Mouse (Mus musculus): ENCODE data around the gene Elmod3.

The Elmod3 gene

DNA sequence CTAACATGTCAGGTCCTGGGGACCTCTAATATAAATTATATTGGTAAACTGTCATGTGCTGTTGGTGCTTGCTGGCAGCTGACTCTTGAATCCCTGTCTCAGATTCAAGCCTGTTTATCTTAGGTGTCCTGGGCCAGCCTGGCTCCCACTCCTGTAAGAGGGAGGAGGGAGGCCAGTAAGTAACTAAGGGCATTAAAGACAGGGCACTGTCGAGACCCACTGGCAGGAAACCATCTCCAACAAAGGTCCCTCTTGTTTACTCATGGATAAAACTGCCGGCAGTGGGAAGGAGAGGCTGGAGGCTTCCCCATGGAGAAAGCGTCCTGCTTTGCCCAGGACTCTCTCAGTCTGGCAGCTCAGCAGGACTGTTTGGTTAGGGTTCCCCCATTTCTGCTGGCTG, 26.4 kb downstream of the Elmod3 start:
- in situ Hi-C loops (cut with MboI; ENCODE audit: low sequenced_read_pairs) = loop anchor here (5.0 kb wide), 1 partner anchor 145 kb away; no protein-coding TSS in a partner anchor

DNA sequence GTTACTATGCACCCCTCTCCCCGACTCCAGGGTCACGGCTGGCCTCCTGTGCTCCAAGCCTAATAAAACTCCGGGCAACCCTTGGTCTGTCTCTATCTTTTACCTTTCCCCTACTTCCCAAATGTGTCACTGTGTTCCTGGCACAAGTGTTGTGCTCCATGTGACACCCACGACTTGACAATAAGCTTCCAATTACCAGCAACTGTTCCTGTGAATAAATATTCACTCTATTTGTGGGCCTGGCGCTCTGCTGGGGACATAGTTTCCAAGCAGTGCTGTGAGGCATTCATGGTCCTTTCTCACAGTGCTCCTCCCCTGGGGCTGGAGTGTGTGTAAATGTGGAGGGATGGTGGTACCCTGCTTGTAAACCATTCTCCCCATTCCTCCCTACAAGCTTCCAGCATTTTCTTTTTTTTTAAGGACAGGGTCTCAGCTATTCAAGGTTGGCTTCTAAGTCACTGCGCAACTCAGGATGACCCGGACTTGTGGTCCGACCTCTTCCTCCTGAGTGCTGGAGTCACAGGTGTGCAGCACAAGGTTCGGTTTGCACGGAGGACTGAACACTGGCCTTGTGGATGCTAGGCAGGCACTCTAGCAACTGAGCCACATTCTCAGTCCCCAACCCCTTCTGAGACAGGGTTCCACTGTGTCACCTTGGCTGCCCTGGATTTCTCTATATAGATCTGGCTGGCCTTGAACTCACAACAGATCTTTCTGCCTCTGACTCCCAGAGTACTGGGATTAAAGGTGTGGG, 27.4 kb downstream of the Elmod3 start:
- in situ Hi-C loops (cut with MboI; ENCODE audit: low sequenced_read_pairs) = loop anchor here (5.0 kb wide), 1 partner anchor 144 kb away; no protein-coding TSS in a partner anchor

DNA sequence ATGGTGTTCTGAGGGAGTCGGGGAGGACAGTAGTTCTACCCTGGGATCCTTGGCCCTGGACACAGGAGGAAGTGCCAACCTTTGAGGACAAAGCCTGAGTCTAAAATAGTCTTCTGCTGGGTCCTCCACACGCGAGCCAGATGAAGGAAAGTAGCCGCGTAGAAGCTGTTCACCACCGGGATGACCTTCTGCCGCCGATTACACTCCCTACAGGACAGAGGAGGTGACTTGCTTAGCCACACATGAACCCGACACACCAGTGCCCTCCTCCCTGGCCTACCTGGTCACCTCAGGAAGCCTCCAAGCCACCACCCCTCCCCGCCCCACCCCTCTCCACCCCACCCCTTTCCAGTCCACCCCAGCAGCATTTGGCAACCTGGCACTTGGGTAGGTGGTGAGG, 29.5 kb downstream of the Elmod3 start:
- in situ Hi-C loops (cut with MboI; ENCODE audit: low sequenced_read_pairs) = no loop called here

DNA sequence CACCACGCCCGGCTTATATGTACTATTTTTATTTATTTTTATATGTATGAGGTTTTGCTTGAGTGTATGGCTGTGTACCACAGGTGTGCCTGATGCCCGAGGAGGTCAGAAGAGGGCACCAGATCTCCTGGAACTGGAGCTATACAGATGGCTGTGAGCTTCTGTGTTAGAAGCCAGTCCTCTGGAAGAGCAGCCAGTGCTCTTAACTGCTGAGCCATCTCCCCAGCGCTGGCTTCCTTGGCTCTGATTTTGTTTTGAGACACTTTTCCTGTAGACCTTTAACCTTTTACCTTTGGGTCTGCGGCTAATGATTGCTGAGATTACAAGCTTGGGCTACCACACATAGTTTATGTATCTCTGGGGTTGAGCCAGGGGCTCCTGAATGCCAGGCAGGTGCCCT, 30.7 kb downstream of the Elmod3 start:
- in situ Hi-C loops (cut with MboI; ENCODE audit: low sequenced_read_pairs) = no loop called here

DNA sequence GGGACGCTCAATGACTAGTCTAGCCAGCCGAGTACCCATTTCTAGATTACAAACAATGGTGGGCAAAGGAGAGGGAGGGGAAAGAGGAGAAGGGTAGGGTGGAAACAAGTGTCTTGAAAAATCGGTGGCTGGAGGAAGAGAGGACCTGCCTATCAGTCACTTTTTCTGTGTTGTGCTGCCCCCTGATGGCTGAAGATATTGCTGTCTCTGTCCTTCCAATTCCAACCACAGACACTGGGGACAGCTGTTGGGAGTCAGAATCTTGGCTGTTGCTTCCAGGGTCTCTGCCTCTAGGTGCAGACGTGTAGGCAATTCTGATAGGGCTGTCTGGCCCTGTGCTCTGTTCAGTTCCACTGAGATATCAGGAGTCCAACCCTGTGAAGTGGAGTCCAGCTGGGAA, 32.2 kb downstream of the Elmod3 start:
- in situ Hi-C loops (cut with MboI; ENCODE audit: low sequenced_read_pairs) = no loop called here

DNA sequence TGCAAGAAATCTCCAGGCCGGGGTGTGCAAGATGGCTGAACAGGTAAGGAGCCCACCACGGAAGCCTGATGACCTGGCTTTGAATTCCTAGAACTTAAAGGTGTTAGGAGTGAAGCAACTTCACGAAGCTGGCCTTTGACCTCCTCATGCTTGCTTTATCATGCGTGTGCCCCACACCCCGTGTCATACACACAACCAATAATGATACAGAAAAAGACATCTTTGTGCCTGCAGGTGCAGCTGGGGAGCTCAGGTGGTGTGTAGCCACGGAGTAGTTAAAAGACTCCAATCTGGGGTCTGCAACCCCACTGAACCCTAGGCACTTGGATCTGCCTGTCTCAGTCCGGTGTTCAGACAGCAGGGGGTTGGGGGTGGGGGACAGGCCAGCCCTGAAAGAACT, 32.7 kb downstream of the Elmod3 start:
- in situ Hi-C loops (cut with MboI; ENCODE audit: low sequenced_read_pairs) = no loop called here

DNA sequence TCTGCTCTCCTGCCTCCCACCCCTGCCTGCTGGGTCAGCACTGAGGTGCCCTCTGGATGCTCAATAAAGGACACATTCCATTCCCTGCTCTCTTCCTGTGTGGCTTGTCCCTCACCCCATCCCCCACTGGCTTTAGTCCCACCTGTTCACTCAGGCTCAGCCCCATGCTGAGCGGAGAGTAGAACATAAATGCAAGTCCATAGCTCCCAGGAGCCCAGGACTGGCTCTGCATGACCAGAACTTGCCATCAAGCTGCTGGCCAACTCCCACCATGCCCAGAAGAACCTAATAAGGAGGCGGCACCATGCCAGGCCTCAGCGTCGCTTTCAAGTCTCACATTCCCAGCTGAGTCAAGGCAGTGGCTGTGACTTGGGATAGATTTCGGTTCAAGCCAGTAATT, 35.3 kb downstream of the Elmod3 start:
- in situ Hi-C loops (cut with MboI; ENCODE audit: low sequenced_read_pairs) = no loop called here

DNA sequence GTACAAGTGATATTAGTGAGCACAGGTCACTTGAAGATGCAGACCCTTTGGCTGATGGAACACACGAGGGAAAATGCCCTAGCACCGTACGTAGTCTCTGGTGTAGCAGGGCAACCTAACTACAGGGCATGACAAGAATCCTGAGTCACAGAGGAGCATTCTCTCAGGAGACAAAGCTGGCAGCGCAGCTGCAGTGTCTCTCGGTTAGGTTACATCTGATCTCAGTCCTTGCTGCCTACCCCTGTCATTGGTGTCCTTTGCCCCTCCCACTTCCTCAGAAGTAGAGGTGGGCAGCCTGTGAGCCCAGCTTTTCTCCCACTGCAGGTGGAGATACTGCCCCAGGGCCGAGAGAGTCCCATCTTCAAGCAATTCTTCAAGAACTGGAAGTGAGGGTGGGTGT, 35.7 kb downstream of the Elmod3 start:
- in situ Hi-C loops (cut with MboI; ENCODE audit: low sequenced_read_pairs) = no loop called here

DNA sequence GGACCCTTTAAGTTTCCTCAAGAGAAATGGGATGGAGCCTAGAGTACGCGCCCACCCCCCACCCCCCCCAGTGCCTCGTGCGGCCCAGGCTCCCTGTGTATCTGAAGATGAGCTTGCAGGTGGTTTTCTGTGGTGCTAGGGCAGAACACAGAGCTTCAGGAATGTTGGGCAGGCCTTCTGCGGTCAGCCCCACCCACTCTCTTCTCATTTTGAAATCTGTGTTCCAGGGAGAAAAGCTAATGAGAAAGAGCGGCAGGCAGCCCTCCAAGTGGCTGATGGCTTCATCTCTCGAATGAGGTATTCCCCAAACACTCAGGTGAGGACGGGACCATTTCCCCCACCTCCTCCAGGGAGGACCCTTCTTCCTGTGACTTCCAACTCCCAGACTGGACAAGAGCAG, 37.4 kb downstream of the Elmod3 start:
- in situ Hi-C loops (cut with MboI; ENCODE audit: low sequenced_read_pairs) = no loop called here

DNA sequence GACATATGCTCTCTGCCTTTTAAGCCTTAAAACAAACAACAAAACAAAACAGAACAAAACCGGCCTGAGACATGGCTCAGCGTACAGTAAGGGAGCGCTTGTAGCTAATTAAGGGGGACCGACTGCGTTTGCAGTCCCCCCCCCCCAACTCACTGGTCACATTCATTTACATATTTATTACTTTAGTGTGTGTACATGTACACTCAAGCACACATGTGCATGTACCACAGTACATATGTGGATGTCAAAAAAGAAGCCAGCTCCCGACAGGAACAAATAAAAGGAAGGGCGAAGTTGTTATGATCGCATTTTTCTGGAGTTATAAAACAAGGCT, 45.2 kb downstream of the Elmod3 start:
- in situ Hi-C loops (cut with MboI; ENCODE audit: low sequenced_read_pairs) = no loop called here

DNA sequence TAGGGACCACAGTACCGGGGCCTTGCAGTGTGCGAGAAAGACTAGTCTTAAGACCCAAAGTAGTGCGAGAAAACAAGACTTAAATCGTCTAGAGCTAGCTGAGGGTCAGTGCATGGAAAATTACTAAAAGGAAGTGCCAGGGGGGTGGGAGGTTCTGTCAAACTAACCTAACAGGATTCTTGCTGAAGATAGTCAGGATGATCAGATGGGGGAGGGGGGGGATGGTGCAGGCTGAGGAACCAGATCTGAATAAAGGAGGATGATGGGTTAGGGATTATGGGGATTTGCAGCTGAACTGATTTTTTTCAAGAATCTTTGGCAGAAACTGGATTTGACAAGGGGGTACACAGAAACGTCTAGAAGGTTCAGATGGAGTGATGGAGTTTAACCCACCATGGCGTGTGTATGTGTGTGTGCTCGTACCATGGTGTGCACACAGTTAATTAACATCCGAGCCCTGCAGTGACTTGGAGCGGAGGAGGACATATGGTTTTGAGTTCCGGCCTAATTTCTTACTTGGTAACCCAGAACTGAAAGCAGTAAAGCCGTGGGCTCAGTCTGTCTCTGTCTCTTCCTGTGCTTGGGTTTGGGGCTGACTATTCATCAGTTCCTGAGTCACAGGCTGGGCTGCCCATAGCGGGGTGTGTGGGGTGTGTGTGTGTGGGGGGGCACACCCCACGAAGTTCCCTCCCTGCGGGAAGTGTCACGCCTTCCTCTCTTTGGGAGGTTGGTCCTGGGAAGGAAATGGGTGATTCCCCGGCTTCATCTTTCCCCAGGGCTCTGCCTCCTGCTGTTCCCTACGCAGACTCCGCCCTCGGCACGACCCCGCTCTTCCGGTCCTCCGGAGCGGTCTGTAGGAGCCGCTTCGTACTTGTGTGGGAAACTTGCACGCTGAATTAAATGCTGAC, 45.8 kb downstream of the Elmod3 start:
- in situ Hi-C loops (cut with MboI; ENCODE audit: low sequenced_read_pairs) = no loop called here

DNA sequence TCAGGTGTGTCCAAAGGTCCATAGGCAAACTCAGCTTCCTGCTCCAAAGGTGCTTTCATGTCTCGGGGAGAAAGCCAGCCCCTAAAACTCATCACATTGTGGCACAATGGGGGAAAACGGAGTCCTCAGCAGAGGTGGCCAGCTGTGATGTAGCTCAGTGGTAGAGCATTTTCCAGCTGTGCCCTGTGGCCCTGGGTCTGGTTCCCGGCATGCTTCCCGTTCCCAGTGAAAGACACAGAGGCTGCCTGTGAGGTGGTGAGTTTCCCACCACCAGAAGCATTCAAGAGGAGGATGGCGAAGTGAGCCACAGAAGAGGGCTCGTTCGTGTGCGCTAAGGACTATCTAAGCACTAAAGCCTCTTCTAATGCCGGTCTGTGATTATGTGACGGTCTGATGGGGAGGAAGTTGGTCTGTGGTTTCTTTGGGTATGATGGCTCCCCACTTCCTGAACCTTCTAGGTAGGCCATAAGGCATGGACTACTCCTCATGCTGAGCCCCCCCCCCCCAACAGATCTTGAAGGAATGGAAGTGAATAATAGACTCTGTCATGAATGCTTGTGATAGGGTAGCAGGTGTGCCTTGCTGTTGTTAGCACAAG, 47.6 kb downstream of the Elmod3 start:
- in situ Hi-C loops (cut with MboI; ENCODE audit: low sequenced_read_pairs) = no loop called here

DNA sequence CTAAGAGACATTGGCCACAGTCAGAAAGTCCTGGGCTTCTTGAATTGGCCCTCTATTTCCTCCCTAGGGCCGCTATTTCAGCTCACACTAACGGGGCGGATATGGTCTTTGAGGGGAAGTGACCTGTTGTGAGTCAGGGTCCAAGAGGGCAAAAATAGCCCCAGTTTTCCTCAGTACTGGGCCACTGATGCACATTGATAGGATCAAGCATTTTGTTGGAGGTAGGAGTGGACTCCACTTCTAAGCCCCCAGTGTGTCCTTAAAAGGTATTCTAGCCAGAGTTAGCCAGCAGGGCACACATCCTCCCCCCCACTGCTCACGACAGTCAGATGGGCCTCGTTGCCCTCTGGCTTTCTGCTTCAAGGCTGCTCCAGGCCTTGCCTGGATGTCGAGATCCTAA, 48.2 kb downstream of the Elmod3 start:
- in situ Hi-C loops (cut with MboI; ENCODE audit: low sequenced_read_pairs) = no loop called here

DNA sequence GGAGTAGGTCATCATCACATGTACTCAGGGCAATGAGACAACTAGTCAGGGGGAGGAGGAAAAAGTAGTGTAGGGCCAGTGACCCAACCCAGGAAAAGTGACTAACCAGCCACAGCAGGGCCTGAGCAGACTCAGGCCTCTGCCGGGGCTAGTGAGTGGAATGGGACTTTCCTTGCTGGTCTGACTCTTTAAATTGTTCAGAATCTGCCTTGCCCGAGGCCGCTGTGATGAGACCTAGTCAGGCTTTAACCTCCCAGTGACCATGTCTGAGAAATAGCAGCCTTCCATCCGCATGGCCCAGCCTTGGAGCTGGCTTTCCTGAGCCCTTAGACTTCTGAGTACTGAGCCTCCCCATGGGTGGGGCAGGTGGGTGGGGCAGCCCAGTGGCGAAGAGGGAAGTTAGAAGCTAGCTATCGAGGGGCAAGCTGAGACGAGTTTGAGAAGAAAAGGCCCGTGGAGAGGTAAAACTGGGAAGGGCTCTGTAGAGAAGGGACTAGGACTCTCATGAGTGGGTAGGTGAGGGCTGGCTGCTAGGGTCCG, 49.1 kb downstream of the Elmod3 start:
- in situ Hi-C loops (cut with MboI; ENCODE audit: low sequenced_read_pairs) = no loop called here

DNA sequence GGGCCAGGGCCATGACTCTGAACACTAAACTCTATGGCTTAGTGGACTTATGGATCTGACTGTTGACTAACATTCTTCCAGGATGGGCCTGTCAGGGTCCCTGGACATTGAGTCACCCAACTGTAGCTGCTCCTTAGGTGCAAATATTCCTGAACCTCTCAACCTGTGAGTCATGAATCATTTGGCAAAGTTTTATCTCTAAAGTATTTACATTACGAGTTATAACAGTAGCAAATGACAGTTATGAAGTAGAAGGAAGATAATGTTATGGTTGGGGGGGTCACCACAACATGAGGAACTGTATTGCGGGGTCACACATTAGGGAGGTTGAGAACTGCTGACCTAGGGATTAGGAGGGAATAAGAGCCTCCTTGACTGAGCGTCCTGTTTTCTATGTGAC, 50.4 kb downstream of the Elmod3 start:
- in situ Hi-C loops (cut with MboI; ENCODE audit: low sequenced_read_pairs) = no loop called here

DNA sequence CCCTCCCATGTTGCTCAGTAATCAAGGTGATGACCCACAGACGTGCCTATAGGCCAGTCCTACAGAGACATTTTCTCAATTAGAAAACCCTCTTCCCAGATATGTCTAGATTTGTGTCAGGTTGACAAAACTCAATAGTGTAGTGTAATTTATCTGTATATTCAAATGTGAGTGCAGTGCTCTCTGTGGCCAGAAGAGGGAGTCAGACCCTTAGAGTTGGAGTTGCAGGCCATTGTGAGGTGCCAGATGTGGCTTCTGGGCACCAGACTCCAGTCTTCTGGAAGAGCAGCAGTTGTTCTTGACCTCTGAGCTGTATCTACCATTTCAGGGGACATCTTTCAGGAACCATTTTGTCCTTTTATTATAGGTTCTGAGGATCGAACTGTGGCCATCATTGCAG, 51.1 kb downstream of the Elmod3 start:
- in situ Hi-C loops (cut with MboI; ENCODE audit: low sequenced_read_pairs) = no loop called here

DNA sequence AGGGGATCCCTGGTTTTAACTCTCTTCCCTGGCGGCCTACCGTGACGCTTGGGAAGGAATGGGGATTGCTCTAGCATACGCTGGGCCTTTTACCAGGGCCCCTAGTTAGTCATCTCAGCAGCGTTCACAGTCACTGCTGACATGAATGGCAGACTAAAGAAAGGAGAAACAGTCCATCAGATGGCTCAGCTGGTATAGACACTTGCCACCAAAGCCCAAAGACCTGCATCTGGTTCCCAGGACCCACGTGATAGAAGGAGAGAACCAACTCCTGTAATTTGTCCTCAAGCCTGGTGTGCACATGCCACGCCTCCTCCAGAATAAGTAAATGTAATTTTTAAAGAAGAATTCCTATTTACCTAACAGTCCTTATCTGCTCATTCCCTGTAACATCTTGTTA, 52.8 kb downstream of the Elmod3 start:
- in situ Hi-C loops (cut with MboI; ENCODE audit: low sequenced_read_pairs) = no loop called here

DNA sequence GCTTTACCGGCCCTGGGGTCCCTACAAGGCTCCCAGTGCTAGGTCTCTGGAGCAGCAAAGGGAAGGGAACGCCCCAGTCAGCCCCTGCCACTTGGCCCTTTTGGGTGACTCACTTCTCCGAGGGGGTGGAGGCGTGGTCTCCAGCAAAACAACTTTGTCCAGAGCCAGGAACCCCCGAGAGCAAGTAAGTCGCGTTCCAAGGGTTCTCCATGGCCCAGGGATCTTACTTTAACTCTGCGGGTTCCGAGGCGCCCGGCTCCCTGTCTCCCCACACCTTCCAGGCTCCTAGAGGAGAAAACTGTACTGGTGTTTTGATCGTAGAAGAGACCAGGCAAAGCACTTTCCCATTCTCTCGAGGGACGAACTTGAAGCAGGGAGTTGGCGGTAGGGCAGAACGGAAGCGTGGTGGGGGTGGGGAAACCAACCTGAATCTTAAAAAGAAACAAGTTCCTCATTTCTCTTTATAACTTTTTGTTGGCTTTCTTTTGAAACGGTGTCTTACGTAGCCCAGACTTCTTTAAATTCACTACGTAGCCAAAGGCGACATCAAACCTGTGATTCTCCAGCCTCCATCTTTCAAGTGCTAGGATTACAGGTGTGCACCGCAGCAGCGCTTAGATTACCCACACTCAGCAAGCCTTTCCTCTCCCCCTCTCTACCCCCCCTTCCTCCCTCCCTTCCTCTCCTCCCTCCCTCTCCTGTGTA, 53.8 kb downstream of the Elmod3 start, which contains the start of gene Capg:
Capg (plus strand) TSS at position 109 of the 705 bp plus-strand sequence.
- in situ Hi-C loops (cut with MboI; ENCODE audit: low sequenced_read_pairs) = no loop called here

DNA sequence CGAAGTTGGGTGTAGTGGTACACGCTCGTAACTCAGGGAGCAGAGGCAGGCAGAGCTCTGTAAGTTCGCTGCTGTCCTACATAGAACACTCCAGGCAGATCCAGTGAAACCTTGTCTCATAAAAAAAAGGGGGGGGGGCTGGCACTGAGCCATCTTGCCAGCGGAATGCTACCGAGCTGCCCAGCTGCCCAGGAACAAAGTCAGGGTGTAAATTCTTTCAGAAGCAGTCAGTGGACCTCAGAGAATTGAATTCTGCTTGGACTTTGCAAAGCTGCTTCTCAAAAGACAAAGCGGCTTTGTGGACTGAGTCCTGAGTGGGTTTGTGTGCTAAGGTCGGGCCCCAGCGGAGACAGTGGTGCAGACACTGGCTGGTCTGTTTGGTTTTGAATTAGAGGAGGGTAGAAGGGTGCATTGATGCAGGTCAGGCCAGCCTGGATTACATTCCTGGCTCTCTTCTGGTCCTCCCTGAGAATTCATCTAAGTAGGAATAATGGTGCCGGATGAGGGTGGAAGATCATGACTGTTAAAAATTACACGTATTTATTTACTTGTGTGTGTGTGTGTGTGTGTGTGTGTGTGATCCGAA, 54.9 kb downstream of the Elmod3 start:
- in situ Hi-C loops (cut with MboI; ENCODE audit: low sequenced_read_pairs) = no loop called here

DNA sequence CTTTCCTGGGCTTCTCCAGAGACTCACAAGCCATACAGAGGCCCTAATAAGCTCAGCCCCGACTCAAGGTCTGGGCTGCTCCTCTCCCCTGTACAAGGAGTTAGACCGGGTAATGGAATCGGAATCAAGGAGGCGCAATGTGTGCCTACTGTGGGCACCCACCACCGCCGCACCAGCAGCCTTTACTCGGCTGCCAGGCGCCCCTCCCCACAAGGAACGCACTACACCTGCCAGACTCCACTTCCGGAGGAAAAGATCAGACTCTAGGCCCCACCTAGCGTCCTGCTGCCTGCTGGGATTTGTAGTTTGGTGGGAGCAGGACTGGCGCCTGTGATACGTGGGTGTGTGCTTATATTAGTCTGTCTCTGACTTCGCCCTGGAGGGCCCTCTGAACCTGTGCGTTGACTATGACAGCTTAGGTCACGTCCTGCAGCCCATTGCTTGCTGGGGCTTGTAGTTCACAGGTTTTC, 59.6 kb downstream of the Elmod3 start:
- in situ Hi-C loops (cut with MboI; ENCODE audit: low sequenced_read_pairs) = no loop called here

Measured in CH12F3 (cell line).